Mouse (Mus musculus): ENCODE data around the gene Htr7. TPM values are rescaled to one million over a fixed set of nuclear protein-coding genes. Genes with fewer than 3 reads are reported as not detected.

The Htr7 gene
- polyA plus RNA-seq (2016; fragmentation: Nextera tagmentation; extraction: Ambion mirVana), result 0.18 TPM in 1 of 2 replicates, not detected in the other

GRCm38 (mm10) chr19:36057231-36057811 lies at the start of gene Htr7:
Htr7 (minus strand) TSS chr19:36057507.
- peak; percentile 82 for ATAC-seq (ENCODE audit: insufficient number of reproducible peaks, low FRiP score)
- H3K27me3 ChIP-seq (replicated peaks), result peaks cover 52% of the 10 kb centered on the region
- peak within 1 kb of the TSS; percentile 97 for H3K4me2 ChIP-seq
- H3K9me3 ChIP-seq (replicated peaks), result no peaks in the 10 kb centered on the region
- peaks cover 6% of the 10 kb centered on the region; the same call in 1 of the 2 replicates for H3K4me1 ChIP-seq (replicated peaks)
- peak within 1 kb of the TSS; percentile 75 for H3K4me3 ChIP-seq
- H3K27ac ChIP-seq (ENCODE audit: poor library complexity, severe bottlenecking), result no peak within 1 kb of the TSS
- WGBS, result 3% methylated on average over 85 of the region's 86 CpGs
- peak within 1 kb of the TSS; percentile 62 for H3K9ac ChIP-seq
- H3K36me3 ChIP-seq, result no peaks in the 10 kb centered on the region

- no peak for ATAC-seq (ENCODE audit: insufficient number of reproducible peaks, low FRiP score)
- H3K4me2 ChIP-seq, result no peak overlapping the region
- H3K27me3 ChIP-seq (replicated peaks), result no peaks in the 10 kb centered on the region
- H3K4me1 ChIP-seq (replicated peaks), result no peaks in the 10 kb centered on the region
- H3K9ac ChIP-seq, result no peak overlapping the region
- peaks cover 47% of the 10 kb centered on the region for H3K36me3 ChIP-seq
- no peaks in the 10 kb centered on the region for H3K9me3 ChIP-seq (replicated peaks)
- 77% methylated on average over 5 of the region's 5 CpGs for WGBS
- H3K27ac ChIP-seq (ENCODE audit: poor library complexity, severe bottlenecking), result no peak overlapping the region
- H3K4me3 ChIP-seq, result no peak overlapping the region
Measured at GRCm38 (mm10) chr19:36103909-36104308, 46.6 kb upstream of the Htr7 start.

- no peaks in the 10 kb centered on the region for H3K27me3 ChIP-seq (replicated peaks)
- no peak overlapping the region for H3K4me3 ChIP-seq
- 86% methylated on average over 7 of the region's 7 CpGs for WGBS
- H3K4me1 ChIP-seq (replicated peaks), result 0 out of 2 replicates have a peak, but pooled peaks cover 5% of the 10 kb centered on the region
- H3K4me2 ChIP-seq, result no peak overlapping the region
- no peak for ATAC-seq (ENCODE audit: insufficient number of reproducible peaks, low FRiP score)
- H3K36me3 ChIP-seq, result peaks cover 65% of the 10 kb centered on the region
- H3K27ac ChIP-seq (ENCODE audit: poor library complexity, severe bottlenecking), result no peak overlapping the region
- H3K9ac ChIP-seq, result no peak overlapping the region
- H3K9me3 ChIP-seq (replicated peaks), result no peaks in the 10 kb centered on the region
Measured at GRCm38 (mm10) chr19:36098916-36099315, 41.6 kb upstream of the Htr7 start.

GRCm38 (mm10) chr19:36098265-36098664 lies 41.0 kb upstream of the Htr7 start:
- no peaks in the 10 kb centered on the region for H3K27me3 ChIP-seq (replicated peaks)
- H3K27ac ChIP-seq (ENCODE audit: poor library complexity, severe bottlenecking), result no peak overlapping the region
- 89% methylated on average over 1 of the region's 1 CpGs for WGBS
- H3K9me3 ChIP-seq (replicated peaks), result no peaks in the 10 kb centered on the region
- no peak overlapping the region for H3K4me2 ChIP-seq
- 0 out of 2 replicates have a peak, but pooled peaks cover 5% of the 10 kb centered on the region for H3K4me1 ChIP-seq (replicated peaks)
- H3K9ac ChIP-seq, result no peak overlapping the region
- no peak overlapping the region for H3K4me3 ChIP-seq
- peaks cover 61% of the 10 kb centered on the region for H3K36me3 ChIP-seq
- no peak for ATAC-seq (ENCODE audit: insufficient number of reproducible peaks, low FRiP score)

GRCm38 (mm10) chr19:36097194-36097593 lies 39.9 kb upstream of the Htr7 start:
- Histone ChIP-seq H3K9me3 (replicated peaks) (no peaks in the 10 kb centered on the region), H3K27ac (ENCODE audit: poor library complexity, severe bottlenecking) (no peak overlapping the region), H3K36me3 (peaks cover 57% of the 10 kb centered on the region), H3K4me3 (no peak overlapping the region), H3K9ac (no peak overlapping the region), H3K4me1 (replicated peaks) (0 out of 2 replicates have a peak, but pooled peaks cover 5% of the 10 kb centered on the region), H3K4me2 (no peak overlapping the region), H3K27me3 (replicated peaks) (no peaks in the 10 kb centered on the region)
- WGBS, result 74% methylated on average over 3 of the region's 3 CpGs
- no peak for ATAC-seq (ENCODE audit: insufficient number of reproducible peaks, low FRiP score)

- no peak for ATAC-seq (ENCODE audit: insufficient number of reproducible peaks, low FRiP score)
- Histone ChIP-seq H3K9me3 (replicated peaks) (no peaks in the 10 kb centered on the region), H3K9ac (no peak overlapping the region), H3K27me3 (replicated peaks) (no peaks in the 10 kb centered on the region), H3K4me2 (no peak overlapping the region), H3K27ac (ENCODE audit: poor library complexity, severe bottlenecking) (no peak overlapping the region), H3K36me3 (peaks cover 40% of the 10 kb centered on the region), H3K4me1 (replicated peaks) (no peaks in the 10 kb centered on the region), H3K4me3 (no peak overlapping the region)
- WGBS, result 38% methylated on average over 5 of the region's 5 CpGs
Measured at GRCm38 (mm10) chr19:36090781-36091180, 33.5 kb upstream of the Htr7 start.

- Histone ChIP-seq H3K36me3 (peaks cover 7% of the 10 kb centered on the region), H3K4me3 (peak within 1 kb of the TSS; percentile 83), H3K27me3 (replicated peaks) (peaks cover 15% of the 10 kb centered on the region; the same call in 1 of the 2 replicates), H3K9ac (peak within 1 kb of the TSS; percentile 87), H3K4me2 (peak within 1 kb of the TSS; percentile 83), H3K27ac (ENCODE audit: poor library complexity, severe bottlenecking) (peak within 1 kb of the TSS; percentile 64), H3K4me1 (replicated peaks) (peaks cover 10% of the 10 kb centered on the region; the same call in 1 of the 2 replicates), H3K9me3 (replicated peaks) (no peaks in the 10 kb centered on the region)
- 2% methylated on average over 34 of the region's 34 CpGs for WGBS
- ATAC-seq (ENCODE audit: insufficient number of reproducible peaks, low FRiP score), result peak; percentile 88
Measured at GRCm38 (mm10) chr19:36083262-36084225, 26.2 kb upstream of the Htr7 start, which contains the start of gene Rpp30. Rpp30 (plus strand) TSS chr19:36083716.

GRCm38 (mm10) chr19:36082606-36083261 lies 25.4 kb upstream of the Htr7 start:
- H3K27ac ChIP-seq (ENCODE audit: poor library complexity, severe bottlenecking), result peak overlapping the region; percentile 64; the same call in 1 of the 2 replicates
- ATAC-seq (ENCODE audit: insufficient number of reproducible peaks, low FRiP score), result peak; percentile 77

GRCm38 (mm10) chr19:36062801-36063529 lies 5.7 kb upstream of the Htr7 start:
- Histone ChIP-seq H3K9me3 (replicated peaks) (no peaks in the 10 kb centered on the region), H3K27me3 (replicated peaks) (peaks cover 22% of the 10 kb centered on the region), H3K4me2 (no peak overlapping the region), H3K36me3 (no peaks in the 10 kb centered on the region), H3K27ac (ENCODE audit: poor library complexity, severe bottlenecking) (no peak overlapping the region), H3K4me3 (no peak overlapping the region), H3K4me1 (replicated peaks) (no peaks in the 10 kb centered on the region), H3K9ac (no peak overlapping the region)
- 75% methylated on average over 2 of the region's 2 CpGs for WGBS
- ATAC-seq (ENCODE audit: insufficient number of reproducible peaks, low FRiP score), result no peak

More at GRCm38 (mm10) chr19:36082606-36083261, 25.4 kb upstream of the Htr7 start:
- Histone ChIP-seq H3K4me1 (replicated peaks) (peaks cover 10% of the 10 kb centered on the region; the same call in 1 of the 2 replicates), H3K9ac (peak overlapping the region; percentile 61; the same call in 1 of the 2 replicates), H3K36me3 (no peaks in the 10 kb centered on the region), H3K4me3 (peak overlapping the region; percentile 83), H3K27me3 (replicated peaks) (peaks cover 15% of the 10 kb centered on the region; the same call in 1 of the 2 replicates), H3K4me2 (peak overlapping the region; percentile 83), H3K9me3 (replicated peaks) (no peaks in the 10 kb centered on the region)
- 45% methylated on average over 7 of the region's 7 CpGs for WGBS
